Mouse (Mus musculus) heart, adult 11 months (tissue): ENCODE results near the gene Hsd17b1.

ENCODE experiments used
- DNase-seq: peaks from one replicate; pipeline ENCODE4 v3.0.0; 2022

The Hsd17b1 gene

GRCm38 (mm10) chr11:101078121-101078520 is at the start of gene Hsd17b1:
Hsd17b1 (plus strand) TSS chr11:101078411.
- DNase-seq, result peak; percentile 85

- no peak for DNase-seq
These were observed 48.9 kb upstream of the Hsd17b1 start for GRCm38 (mm10) chr11:101029320-101029719.

GRCm38 (mm10) chr11:101030136-101030807 is 47.9 kb upstream of the Hsd17b1 start:
- no peak for DNase-seq

GRCm38 (mm10) chr11:101030808-101031156 is 47.4 kb upstream of the Hsd17b1 start:
- DNase-seq, result no peak

GRCm38 (mm10) chr11:101031470-101031869 is 46.7 kb upstream of the Hsd17b1 start:
- no peak for DNase-seq

- DNase-seq, result no peak
These were observed 44.2 kb upstream of the Hsd17b1 start for GRCm38 (mm10) chr11:101033856-101034500.

DNA sequence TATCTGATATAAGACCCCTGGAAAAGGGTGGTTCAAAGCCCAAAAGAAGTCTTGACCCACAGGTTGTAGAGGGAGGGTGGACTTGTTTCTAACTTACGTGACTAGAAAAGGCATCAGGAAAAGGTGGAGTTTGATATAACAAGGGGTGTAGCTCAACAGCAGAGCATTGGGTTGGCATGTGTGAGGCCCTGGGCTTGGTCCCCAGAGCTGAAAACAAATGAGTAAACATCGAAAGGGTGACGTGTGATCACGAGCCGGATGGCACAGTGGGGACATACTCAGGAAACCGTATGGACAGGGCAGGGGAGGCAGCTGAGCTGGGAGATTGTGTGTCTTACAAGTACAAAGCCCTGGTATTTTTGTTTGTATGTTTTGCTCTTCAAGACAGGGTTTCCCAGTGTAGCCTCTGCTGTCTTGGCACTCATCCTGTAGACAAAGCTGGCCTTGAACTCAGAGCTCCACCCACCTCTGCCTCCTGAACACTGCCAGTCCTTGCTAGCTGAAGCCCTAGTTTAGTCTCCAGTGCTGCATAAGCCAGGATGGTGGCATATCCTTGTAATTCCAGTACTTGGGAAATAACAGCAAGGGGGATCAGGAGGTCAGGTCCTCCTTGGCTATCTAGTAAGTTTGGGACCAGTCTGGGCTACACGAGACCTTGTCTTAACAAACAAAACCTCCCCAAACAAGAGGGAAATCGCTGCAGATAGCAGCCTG is 43.4 kb upstream of the Hsd17b1 start:
- peak; percentile 91 for DNase-seq

DNA sequence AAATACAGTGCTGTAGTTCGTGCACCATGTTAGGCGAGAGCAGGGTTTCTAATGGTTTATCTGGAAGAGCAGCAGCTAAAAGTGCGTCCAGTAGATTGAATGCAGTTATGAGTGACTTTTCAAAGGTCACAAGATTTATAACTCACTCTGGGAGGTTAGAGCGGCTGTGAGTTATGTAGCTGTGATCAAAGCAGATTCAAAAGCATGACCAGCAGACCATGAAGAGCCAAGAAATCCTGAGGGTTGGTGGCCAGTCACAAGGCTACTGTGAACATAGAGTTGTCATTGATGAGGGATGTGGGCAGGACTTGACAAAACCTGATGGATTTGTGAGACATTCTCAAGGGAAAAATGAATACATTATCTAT is 42.9 kb upstream of the Hsd17b1 start:
- DNase-seq, result no peak

- no peak for DNase-seq
These were observed 40.4 kb upstream of the Hsd17b1 start for GRCm38 (mm10) chr11:101037795-101038194.

- no peak for DNase-seq
These were observed 32.4 kb upstream of the Hsd17b1 start for GRCm38 (mm10) chr11:101045826-101046225.

DNA sequence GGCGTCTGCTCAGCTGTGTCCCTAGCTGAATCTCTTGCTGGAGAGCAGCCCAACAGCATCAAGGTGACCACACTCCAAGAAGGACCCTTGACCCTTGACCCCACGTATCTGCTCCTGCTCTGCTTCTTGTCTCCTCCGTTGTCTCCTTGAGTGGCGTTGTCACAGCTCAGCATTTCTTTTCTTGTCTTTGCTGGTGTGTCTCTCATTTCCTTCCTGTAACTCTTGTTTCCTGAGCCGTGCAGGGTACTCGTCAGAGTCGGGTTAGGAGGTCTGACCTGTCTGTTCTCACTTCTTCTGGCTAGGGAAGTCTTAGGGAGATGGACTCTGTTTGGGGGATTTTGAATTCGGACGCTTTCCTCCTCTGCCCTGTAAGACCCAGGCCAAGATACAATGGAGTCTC is 31.8 kb upstream of the Hsd17b1 start:
- no peak for DNase-seq

GRCm38 (mm10) chr11:101047502-101047901 is 30.7 kb upstream of the Hsd17b1 start:
- no peak for DNase-seq

- DNase-seq, result no peak
These were observed 27.9 kb upstream of the Hsd17b1 start for GRCm38 (mm10) chr11:101050359-101050758.

GRCm38 (mm10) chr11:101051051-101051493 is 27.1 kb upstream of the Hsd17b1 start:
- DNase-seq, result no peak

DNA sequence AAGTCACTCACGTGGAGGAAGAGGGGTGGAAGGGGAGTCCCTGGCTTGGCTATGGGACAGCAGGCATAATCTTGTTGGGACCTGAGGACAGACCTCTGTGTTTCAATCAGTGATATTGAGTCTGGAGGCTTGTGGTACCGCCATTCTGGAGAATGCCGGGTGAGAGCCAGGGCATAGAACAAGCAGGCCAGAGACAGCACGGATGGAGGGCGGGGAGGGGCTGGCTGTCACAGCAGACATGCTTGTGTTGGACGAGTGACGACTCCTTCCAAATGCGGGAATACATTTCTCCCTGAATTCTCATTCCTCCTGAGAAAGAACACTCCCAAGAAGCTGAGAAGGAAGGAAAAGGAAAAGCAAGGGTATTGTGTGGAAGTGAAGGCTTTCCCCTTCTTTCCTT is 26.6 kb upstream of the Hsd17b1 start:
- DNase-seq, result no peak

DNA sequence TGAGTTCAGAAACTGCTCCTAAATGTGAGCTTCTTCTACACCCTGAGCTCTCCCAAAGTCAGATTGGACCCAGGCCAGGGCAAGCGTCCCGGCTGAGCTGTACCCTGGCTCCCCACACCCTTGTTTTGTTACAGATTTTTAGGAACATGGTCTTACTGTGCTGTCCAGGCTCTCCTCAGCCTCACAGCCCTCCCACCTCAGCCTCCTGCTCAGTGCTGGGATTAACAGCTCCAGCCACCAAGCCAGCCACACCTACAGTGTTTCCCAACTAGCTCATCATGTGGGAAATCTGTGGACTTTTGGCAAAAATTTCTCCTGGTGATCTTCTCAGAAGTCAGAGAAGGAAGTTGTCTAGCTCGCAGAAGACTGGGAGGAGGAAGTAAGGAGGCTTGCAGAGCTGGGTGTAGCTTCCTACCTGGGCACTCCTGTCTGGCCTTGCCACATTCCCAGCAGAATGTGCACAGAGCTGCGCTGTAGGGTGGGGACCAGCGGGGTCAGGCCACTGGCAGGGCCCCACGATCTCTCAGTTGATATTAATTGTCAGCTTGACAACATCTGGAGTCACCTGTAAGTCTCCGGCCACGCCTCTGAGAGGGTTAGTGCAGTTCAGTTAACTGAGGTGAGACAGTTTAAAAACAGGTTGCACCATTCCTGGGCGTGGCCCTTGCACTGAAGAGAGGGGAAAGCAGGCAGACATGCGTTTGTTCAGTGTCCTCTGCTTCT is 25.3 kb upstream of the Hsd17b1 start:
- DNase-seq, result peak; percentile 98

DNA sequence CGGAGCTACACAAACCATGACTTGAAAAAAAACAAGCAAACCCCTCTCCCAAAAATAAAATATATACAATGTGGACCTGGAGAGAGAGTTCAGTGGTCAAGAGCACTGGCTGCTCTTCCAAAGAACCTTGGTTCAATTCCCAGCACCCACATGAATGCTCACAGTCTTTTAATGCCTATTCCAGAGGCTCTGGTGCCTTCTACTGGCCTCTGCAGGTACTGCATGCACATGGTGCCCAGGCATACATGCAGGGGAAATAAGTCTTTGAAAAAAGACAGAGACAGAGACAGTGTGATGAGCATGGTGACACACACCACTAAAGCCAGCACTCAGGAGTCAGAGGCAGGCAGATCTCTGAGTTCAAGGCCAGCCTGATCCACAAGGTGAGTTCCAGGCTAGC is 24.2 kb upstream of the Hsd17b1 start:
- no peak for DNase-seq

DNA sequence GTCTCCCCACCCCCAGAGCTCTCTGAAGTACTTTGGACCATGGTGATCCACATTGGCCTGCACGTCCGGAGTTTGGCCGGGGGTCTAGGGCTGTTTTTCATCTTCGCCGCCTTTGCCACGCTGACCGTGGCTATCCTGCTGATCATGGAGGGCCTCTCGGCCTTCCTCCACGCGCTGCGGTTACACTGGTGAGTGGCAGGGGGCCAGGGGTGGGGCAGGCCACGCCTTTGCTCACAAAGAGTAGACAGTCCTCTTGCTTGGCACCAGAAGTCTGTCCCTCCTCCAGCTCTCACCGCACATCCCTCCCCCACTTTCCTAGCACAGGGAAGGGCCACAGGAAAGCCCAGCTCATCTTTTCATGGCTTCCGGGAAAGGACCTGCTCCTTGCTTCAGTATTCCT is 22.8 kb upstream of the Hsd17b1 start:
- no peak for DNase-seq

DNA sequence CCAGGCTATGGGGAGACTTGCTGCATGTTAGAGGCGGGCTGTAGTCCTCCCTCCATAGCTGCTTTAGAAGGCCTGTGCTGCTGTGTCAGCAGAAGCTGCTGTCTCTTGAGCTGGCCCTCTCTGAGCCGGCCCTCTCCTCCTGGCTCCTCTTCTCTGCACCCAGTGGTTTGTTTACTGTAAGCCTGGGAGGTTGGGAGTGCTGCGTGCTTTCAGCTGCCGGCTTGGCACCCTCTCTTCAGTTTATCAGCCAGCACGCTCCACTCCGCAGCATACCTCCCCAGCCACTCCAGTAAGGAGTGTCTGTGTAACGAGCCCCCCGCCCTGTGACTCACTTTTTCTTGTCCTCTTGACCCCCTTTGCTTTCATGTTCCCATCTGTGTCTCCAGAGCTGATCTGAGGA is 21.3 kb upstream of the Hsd17b1 start:
- peak; percentile 98 for DNase-seq

- peak; percentile 98 for DNase-seq
These were observed 20.4 kb upstream of the Hsd17b1 start for GRCm38 (mm10) chr11:101057860-101058259.

GRCm38 (mm10) chr11:101058726-101059125 is 19.5 kb upstream of the Hsd17b1 start:
- peak; percentile 99 for DNase-seq

- DNase-seq, result peak; percentile 92
These were observed 18.7 kb upstream of the Hsd17b1 start for GRCm38 (mm10) chr11:101059473-101059872.

DNA sequence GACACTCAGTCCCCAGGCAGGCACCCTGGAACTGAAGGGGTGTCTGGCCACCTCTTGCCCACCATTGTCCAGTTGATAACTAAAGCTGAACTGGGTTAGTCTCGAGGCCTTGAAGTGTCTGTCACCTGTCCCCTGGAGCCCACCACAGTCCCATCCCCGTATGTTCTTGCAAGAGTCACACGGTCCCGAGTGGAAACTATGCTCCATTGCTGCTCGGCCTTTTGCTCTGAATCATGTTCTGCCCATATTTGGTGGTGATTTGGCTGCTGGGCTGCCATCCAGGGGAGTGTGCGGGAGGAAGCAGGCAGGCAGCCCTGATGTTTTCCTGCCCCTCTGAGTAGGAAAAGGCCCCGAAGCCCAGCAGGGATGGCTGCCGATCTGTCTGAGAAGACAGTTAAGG is 18.1 kb upstream of the Hsd17b1 start:
- DNase-seq, result peak; percentile 99
